Mouse (Mus musculus) olfactory bulb, adult 2 months (tissue): Measurements from ENCODE around the gene Mob3c. TPM values are rescaled to one million over a fixed set of nuclear protein-coding genes. Genes with fewer than 3 reads are reported as not detected.

Experiments
- H3K27ac ChIP-seq: fragments of 200-500 bp; 2 replicates; pipeline ENCODE4 v1.5.1; 2012; ENCODE audit warnings: low read depth, low read length; ENCODE audit not compliant: insufficient read depth
- H3K4me1 ChIP-seq: fragments of 200-500 bp; 2 replicates; pipeline ENCODE4 v1.6.1; 2012; ENCODE audit warnings: low read length; ENCODE audit not compliant: control insufficient read depth, insufficient read depth
- H3K4me3 ChIP-seq: fragments of 200-500 bp; 2 replicates; pipeline ENCODE4 v1.5.1; 2012; ENCODE audit warnings: mild to moderate bottlenecking, low read depth, low read length, moderate library complexity; ENCODE audit not compliant: insufficient read depth
- CTCF ChIP-seq: fragments of 200-500 bp; IDR thresholded peaks from 2 replicates; pipeline ENCODE4 v1.5.1; 2012; ENCODE audit warnings: low read depth, mild to moderate bottlenecking, low read length, moderate library complexity; ENCODE audit not compliant: insufficient read depth
- POLR2A ChIP-seq: fragments of 200-500 bp; IDR thresholded peaks from 2 replicates; pipeline ENCODE4 v1.6.1; 2012; ENCODE audit warnings: mild to moderate bottlenecking, low read depth, low read length, moderate library complexity; ENCODE audit not compliant: insufficient read depth
- WGBS: fragments of 180-500 bp; shearing (Covaris S2); methylation state at CpG from one replicate; pipeline ENCODE4 v1.1.7; 2018; 5-methylcytosine and 5-hydroxymethylcytosine counted together
- polyA plus RNA-seq: library from polyadenylated mRNA; stranded (reverse); fragments of >200 nt; gene quantifications from 2 replicates; pipeline ENCODE4 v1.2.4, GENCODE M21; 2012; ENCODE audit warnings: low replicate concordance; ENCODE audit not compliant: missing spikeins, insufficient read depth, insufficient read length

The Mob3c gene
- polyA plus RNA-seq, 1 experiment = not detected

DNA sequence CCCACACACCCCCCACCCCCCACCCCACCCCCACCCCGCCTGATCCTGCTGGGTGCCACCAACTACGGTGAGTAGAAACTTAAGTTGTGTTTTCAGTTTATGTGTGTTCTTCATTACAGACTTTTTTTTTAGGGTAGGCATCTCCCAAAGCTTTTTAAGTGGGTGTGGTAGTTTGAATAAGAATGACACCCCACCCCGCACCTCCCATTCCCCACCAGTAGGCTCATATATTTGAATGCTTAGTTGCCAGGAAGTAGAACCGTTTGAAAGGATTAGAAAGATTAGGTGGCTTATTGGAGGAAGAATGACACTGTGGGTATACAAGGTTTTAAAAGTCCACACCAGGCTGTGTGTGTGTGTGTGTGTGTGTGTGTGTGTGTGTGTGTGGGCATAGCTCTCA, 15.6 kb upstream of the Mob3c start:
- TF ChIP-seq POLR2A = no peak
- no peak for TF ChIP-seq CTCF
- 80% methylated on average over 4 of the region's 4 CpGs for WGBS

DNA sequence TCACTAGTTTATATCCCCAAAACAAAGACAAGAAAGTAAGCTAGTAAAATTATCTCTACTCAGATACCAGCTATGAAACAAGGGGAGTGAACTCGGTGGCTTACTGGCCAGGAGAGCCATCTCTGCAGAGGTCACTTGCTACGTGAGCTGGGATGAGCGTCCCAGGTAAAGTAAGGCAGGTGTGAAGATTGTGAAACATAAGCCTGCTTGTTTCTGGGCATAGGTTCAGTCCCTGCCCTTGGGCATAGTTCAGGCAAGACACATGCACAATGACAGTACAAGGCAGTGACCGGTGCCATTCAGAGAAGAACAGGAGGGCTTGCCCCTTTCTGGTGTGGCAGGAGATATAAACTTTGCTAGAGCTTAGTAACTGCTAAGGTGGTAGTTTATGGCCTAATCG, 12.3 kb upstream of the Mob3c start:
- TF ChIP-seq CTCF = no peak
- TF ChIP-seq POLR2A = no peak
- H3K4me1 ChIP-seq = no peaks in the 10 kb centered on the region
- H3K27ac ChIP-seq = no peak overlapping the region
- WGBS = 95% methylated on average over 5 of the region's 5 CpGs
- H3K4me3 ChIP-seq = no peak overlapping the region

More for the DNA sequence above, 15.6 kb upstream of the Mob3c start:
- no peak overlapping the region for H3K27ac ChIP-seq
- no peaks in the 10 kb centered on the region for H3K4me1 ChIP-seq
- no peak overlapping the region for H3K4me3 ChIP-seq

DNA sequence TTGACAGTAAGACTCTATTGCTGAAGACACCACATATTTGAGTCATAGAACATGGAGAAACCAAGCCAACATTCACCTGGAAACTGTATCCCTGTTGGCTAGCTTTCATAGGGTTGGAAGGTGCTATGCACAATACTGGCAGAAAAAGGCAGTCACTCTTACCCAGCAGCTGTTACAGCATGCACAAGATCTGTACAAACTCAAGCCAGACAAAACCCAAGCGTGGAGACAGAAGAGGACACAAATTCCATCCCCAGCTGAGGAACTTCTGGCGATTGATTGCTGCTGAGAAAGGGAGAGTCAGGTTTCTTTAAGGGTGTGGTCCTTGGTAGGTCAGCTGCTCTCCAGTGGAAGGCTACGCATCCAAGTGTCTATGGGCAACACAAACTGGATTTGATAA, 7.7 kb upstream of the Mob3c start:
- Histone ChIP-seq H3K27ac (no peak overlapping the region), H3K4me3 (no peak overlapping the region), H3K4me1 (no peaks in the 10 kb centered on the region)
- no peak for TF ChIP-seq CTCF
- no peak for TF ChIP-seq POLR2A
- 93% methylated on average over 3 of the region's 3 CpGs for WGBS

DNA sequence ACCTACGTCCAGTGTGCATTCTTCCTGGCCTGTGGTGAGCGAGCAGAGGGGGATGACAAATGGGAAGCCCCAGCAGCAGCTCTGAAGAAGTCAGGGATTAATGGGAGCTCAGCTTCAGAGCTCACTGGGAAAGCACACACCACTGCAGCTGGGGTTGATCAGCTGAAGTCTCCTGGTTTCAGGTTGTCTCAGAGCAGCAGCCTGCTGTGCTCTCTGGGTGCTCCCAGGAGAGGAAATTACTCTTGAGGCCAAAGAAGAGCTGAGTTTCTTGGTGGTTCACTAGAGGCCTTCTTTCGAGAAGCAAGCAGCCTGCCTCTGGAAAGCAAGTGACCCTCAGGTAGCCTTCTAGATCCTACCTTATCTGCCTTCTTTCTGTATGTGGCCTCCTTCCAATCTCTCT, 6.9 kb upstream of the Mob3c start:
- 88% methylated on average over 3 of the region's 3 CpGs for WGBS
- TF ChIP-seq POLR2A (no peak), CTCF (no peak)
- no peaks in the 10 kb centered on the region for H3K4me1 ChIP-seq

DNA sequence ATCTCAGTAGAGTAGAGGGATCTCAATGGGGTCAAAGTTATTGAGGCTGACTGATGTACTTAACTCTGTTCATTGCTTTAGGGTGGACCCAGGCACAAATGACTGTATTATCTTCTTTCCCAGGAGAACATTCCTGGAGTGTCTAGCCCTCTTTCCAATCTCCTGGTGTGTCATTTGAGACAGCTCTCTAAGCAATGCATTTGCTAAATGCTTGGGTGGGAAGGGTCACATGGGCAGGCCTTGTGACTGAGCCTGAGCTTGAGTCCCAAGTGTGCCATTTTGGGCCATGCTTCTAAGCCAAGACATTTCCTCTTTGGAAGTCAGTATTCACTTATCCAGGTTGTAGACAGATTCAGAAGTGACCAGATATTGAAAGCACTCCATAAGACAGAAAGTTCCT, 6.5 kb upstream of the Mob3c start:
- no peak overlapping the region for H3K4me3 ChIP-seq
- TF ChIP-seq CTCF (no peak), POLR2A (no peak)
- no peaks in the 10 kb centered on the region for H3K4me1 ChIP-seq
- H3K27ac ChIP-seq = no peak overlapping the region

More for the DNA sequence above, 6.9 kb upstream of the Mob3c start:
- H3K4me3 ChIP-seq = no peak overlapping the region
- no peak overlapping the region for H3K27ac ChIP-seq

DNA sequence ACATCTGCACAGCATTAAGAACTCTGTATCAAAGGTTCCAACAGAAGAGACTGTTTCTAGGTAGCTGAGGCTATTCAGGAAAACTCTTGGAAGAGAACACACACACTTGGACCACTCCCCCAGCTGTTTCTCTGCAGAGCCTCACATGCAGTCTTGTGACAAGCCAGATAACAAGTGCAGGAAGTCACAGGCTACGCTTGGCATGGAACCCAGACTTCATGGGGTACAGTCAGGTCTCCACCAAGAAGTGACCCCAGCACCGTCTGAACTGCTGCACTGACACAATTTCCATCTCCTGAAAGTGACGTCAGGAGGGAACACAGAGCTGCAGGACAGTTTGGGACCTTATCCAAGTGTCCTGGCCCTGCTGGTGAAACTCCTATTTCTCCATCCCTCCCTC, 6.0 kb upstream of the Mob3c start:
- Histone ChIP-seq H3K4me3 (no peak overlapping the region), H3K4me1 (no peaks in the 10 kb centered on the region), H3K27ac (no peak overlapping the region)
- TF ChIP-seq CTCF (no peak), POLR2A (no peak)
- WGBS = 42% methylated on average over 3 of the region's 3 CpGs

DNA sequence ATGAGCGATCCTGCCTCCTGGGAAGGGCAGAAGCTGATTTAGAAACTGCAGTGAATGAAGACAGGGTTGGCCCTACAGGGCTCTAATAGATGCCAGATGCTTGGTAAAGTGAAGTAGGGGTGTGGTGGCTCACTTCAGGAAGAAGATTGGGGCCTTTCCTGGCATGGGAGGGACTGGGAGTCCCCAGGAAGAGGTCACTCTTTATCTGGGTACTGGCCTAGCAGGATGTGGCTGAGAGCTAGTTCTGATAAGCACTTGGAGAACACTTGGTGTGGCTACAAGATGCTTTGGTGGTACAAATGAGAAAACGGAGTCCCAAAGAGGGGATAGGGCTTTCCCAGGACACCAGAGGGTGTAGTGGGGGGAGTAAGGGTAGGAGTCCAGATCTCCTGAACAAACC, 3.7 kb upstream of the Mob3c start:
- WGBS = 76% methylated on average over 2 of the region's 2 CpGs
- no peak for TF ChIP-seq CTCF
- TF ChIP-seq POLR2A = no peak
- Histone ChIP-seq H3K4me3 (no peak overlapping the region), H3K27ac (no peak overlapping the region), H3K4me1 (peaks cover 4% of the 10 kb centered on the region; the same call in 1 of the 2 replicates)

DNA sequence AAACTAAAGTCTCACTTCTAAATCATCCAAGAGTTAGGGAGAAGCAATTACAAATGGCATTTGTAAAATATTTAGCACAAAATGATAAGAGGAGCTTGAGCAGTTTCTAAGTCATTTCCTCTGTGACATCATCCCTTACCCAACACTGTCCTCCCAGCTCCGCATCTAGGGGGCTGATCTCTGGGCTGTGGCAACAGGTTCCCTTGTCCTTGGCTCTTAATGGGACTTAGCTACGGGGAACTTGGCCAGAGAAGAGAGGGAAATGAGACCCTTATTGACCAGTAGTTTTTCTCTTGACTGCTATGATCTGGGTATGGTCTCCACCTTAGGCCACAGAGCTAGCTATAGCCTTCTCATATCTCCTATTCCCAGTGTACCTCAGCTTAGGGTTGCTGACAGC, 2.6 kb upstream of the Mob3c start:
- no peak overlapping the region for H3K27ac ChIP-seq
- WGBS = 80% methylated on average over 2 of the region's 2 CpGs
- TF ChIP-seq POLR2A (no peak), CTCF (no peak)
- H3K4me3 ChIP-seq = no peak overlapping the region
- peaks cover 4% of the 10 kb centered on the region; the same call in 1 of the 2 replicates for H3K4me1 ChIP-seq

DNA sequence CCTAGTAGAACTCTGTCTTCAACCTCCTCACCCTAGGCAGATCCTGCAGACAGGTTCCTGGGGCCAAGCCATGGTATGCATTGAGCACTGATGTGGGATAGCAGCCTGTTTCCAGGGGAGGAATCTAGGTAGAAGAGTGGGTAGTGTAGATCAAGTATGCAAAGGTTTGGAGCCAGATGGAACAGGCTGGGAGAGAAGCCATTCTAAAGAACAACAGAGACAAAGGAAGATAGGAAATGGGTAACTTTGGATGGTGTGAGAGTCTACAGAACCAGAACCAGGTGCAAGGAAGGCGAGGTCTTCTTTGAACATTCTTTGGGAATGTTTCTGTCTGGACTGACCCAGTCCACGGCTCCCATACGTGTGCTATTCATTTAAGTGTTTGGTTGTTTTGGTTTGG, 826 bp upstream of the Mob3c start:
- TF ChIP-seq POLR2A (no peak), CTCF (no peak)
- WGBS = 68% methylated on average over 3 of the region's 3 CpGs
- Histone ChIP-seq H3K27ac (no peak overlapping the region), H3K4me3 (no peak overlapping the region), H3K4me1 (peaks cover 4% of the 10 kb centered on the region; the same call in 1 of the 2 replicates)

DNA sequence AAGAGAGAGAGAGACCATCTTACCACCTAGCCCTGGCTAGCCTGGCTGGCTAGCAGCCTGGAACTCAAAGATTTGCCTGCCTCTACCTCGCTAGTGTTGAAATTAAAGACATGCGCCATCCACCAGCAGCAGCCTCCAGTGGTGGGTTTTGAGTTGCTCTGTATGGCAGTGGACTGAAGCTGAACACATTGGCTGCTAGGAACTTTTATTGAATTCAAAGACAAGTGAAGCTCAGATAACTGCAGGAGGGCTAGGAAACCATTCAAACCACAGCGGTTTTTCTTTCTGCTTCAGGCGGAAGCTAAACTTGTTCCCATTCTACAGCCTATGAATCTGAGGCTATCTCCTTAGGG, 381 bp upstream of the Mob3c start:
- no peak overlapping the region for H3K27ac ChIP-seq
- WGBS = 3% methylated on average over 4 of the region's 4 CpGs
- TF ChIP-seq CTCF (no peak), POLR2A (no peak)
- peaks cover 4% of the 10 kb centered on the region; the same call in 1 of the 2 replicates for H3K4me1 ChIP-seq
- peak overlapping the region; percentile 73 for H3K4me3 ChIP-seq
